Mouse (Mus musculus): ENCODE measurements around the gene Vps29. TPM values are rescaled to one million over a fixed set of nuclear protein-coding genes. Genes with fewer than 3 reads are reported as not detected.

The Vps29 gene
- polyA plus RNA-seq, 1 experiment = 58.1 TPM

DNA sequence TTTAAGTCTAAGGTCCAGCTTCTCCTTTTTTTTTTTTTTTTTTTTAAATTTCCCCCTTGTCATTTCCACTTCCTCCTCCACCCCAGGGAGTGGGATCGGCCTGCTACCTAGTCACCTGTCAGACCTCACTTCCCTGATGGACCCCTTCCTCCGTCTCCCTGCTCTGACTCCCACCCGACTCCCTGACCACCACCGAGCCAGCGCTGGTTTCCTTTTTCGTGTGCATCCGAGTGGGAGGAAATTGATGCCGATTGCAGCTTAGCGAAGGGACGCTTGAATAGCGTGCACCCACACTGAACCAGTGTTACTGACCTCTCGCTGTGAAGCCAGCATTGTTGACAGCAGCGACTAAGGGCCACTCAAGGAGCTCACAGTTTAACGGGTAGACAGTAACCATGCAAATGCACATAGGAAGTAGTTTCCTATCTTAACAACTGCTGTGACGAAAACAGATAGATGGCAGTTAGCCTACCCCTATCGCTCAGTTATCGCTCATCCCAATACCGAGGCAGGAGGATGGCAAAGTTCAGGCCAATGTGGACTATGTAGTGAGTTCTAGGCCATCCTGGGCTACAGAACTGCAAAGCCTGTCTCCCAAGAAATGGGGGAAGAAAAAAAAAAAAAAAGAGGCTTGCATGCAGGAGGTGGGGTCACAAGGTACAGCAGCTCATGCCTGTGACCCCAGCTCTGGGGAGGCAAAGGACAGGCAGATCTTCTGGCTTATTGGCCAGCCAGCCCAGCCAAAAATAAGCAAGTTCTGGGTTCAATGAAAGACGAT, 38.2 kb downstream of the Vps29 start:
- no peak for TF ChIP-seq CTCF (IDR thresholded peaks at IDR 0.05; ENCODE audit: insufficient read depth, low read length)
- TF ChIP-seq POLR2A (IDR thresholded peaks at IDR 0.05; ENCODE audit: borderline replicate concordance, extremely low read depth, low read depth, low read length) = peak; percentile 20; the same call in 1 of the 2 replicates
- Histone ChIP-seq H3K4me1 (ENCODE audit: control insufficient read depth, insufficient read depth, low read length) (peaks cover 12% of the 10 kb centered on the region), H3K4me3 (replicated peaks; ENCODE audit: extremely low read depth, low read depth, low read length) (peak overlapping the region; percentile 83)
- DNase-seq = peak; percentile 38
- WGBS = 6% methylated on average over 19 of the region's 19 CpGs

- TF ChIP-seq POLR2A (IDR thresholded peaks at IDR 0.05; ENCODE audit: borderline replicate concordance, extremely low read depth, low read depth, low read length) (no peak), CTCF (IDR thresholded peaks at IDR 0.05; ENCODE audit: insufficient read depth, low read length) (peak; percentile 81)
- H3K4me3 ChIP-seq (replicated peaks; ENCODE audit: extremely low read depth, low read depth, low read length) = no peak overlapping the region
- WGBS = 51% methylated on average over 2 of the region's 2 CpGs
- H3K4me1 ChIP-seq (ENCODE audit: control insufficient read depth, insufficient read depth, low read length) = peaks cover 19% of the 10 kb centered on the region
- peak; percentile 74 for DNase-seq
Measured at GRCm38 (mm10) chr5:122393887-122394286, 39.7 kb downstream of the Vps29 start.

- peak; percentile 40 for DNase-seq
- TF ChIP-seq POLR2A (IDR thresholded peaks at IDR 0.05; ENCODE audit: borderline replicate concordance, extremely low read depth, low read depth, low read length) (peak; percentile 21; the same call in 1 of the 2 replicates), CTCF (IDR thresholded peaks at IDR 0.05; ENCODE audit: insufficient read depth, low read length) (no peak)
- WGBS = 39% methylated on average over 10 of the region's 10 CpGs
- Histone ChIP-seq H3K4me1 (ENCODE audit: control insufficient read depth, insufficient read depth, low read length) (peaks cover 24% of the 10 kb centered on the region), H3K4me3 (replicated peaks; ENCODE audit: extremely low read depth, low read depth, low read length) (peak overlapping the region; percentile 51)
Measured at GRCm38 (mm10) chr5:122396791-122397190, 42.6 kb downstream of the Vps29 start.

GRCm38 (mm10) chr5:122397495-122397894, 43.3 kb downstream of the Vps29 start:
- 78% methylated on average over 8 of the region's 8 CpGs for WGBS
- Histone ChIP-seq H3K4me3 (replicated peaks; ENCODE audit: extremely low read depth, low read depth, low read length) (no peak overlapping the region), H3K4me1 (ENCODE audit: control insufficient read depth, insufficient read depth, low read length) (peaks cover 23% of the 10 kb centered on the region)
- TF ChIP-seq CTCF (IDR thresholded peaks at IDR 0.05; ENCODE audit: insufficient read depth, low read length) (no peak), POLR2A (IDR thresholded peaks at IDR 0.05; ENCODE audit: borderline replicate concordance, extremely low read depth, low read depth, low read length) (no peak)
- no peak for DNase-seq

- DNase-seq = no peak
- TF ChIP-seq POLR2A (IDR thresholded peaks at IDR 0.05; ENCODE audit: borderline replicate concordance, extremely low read depth, low read depth, low read length) (no peak), CTCF (IDR thresholded peaks at IDR 0.05; ENCODE audit: insufficient read depth, low read length) (no peak)
- Histone ChIP-seq H3K4me3 (replicated peaks; ENCODE audit: extremely low read depth, low read depth, low read length) (no peak overlapping the region), H3K4me1 (ENCODE audit: control insufficient read depth, insufficient read depth, low read length) (peaks cover 17% of the 10 kb centered on the region)
- WGBS = 74% methylated on average over 8 of the region's 8 CpGs
Measured at GRCm38 (mm10) chr5:122399871-122400270, 45.7 kb downstream of the Vps29 start.

GRCm38 (mm10) chr5:122400628-122401302, 46.6 kb downstream of the Vps29 start:
- Histone ChIP-seq H3K4me3 (replicated peaks; ENCODE audit: extremely low read depth, low read depth, low read length) (no peak overlapping the region), H3K4me1 (ENCODE audit: control insufficient read depth, insufficient read depth, low read length) (peaks cover 15% of the 10 kb centered on the region)
- no peak for TF ChIP-seq CTCF (IDR thresholded peaks at IDR 0.05; ENCODE audit: insufficient read depth, low read length)
- WGBS = 37% methylated on average over 18 of the region's 18 CpGs
- no peak for DNase-seq

DNA sequence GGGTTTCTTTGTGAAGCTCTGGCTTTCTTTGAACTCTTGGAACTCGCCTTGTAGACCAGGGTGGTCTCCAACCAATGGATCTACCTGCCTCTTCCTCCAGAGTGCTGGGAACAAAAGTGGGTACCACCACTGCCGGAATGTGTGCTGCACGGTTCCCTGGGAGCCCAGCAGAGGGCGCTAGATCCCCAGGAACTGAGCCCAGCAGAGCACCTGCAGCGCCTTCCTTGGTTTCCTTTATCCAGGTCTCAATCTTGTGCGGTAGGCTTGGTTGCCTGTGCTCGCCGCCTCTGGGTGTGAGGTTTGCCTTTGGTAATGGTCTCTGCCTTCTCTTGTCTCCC, 47.1 kb downstream of the Vps29 start:
- DNase-seq = peak; percentile 79

GRCm38 (mm10) chr5:122402160-122402559, 48.0 kb downstream of the Vps29 start:
- DNase-seq = no peak
- WGBS = 64% methylated on average over 13 of the region's 13 CpGs
- TF ChIP-seq POLR2A (IDR thresholded peaks at IDR 0.05; ENCODE audit: borderline replicate concordance, extremely low read depth, low read depth, low read length) (no peak), CTCF (IDR thresholded peaks at IDR 0.05; ENCODE audit: insufficient read depth, low read length) (no peak)

More for the DNA sequence above, 47.1 kb downstream of the Vps29 start:
- H3K4me3 ChIP-seq (replicated peaks; ENCODE audit: extremely low read depth, low read depth, low read length) = no peak overlapping the region
- 30% methylated on average over 8 of the region's 8 CpGs for WGBS
- TF ChIP-seq POLR2A (IDR thresholded peaks at IDR 0.05; ENCODE audit: borderline replicate concordance, extremely low read depth, low read depth, low read length) = no peak
- TF ChIP-seq CTCF (IDR thresholded peaks at IDR 0.05; ENCODE audit: insufficient read depth, low read length) = peak; percentile 89
- peaks cover 15% of the 10 kb centered on the region for H3K4me1 ChIP-seq (ENCODE audit: control insufficient read depth, insufficient read depth, low read length)

GRCm38 (mm10) chr5:122402772-122403171, 48.6 kb downstream of the Vps29 start:
- TF ChIP-seq CTCF (IDR thresholded peaks at IDR 0.05; ENCODE audit: insufficient read depth, low read length) = no peak
- no peak for TF ChIP-seq POLR2A (IDR thresholded peaks at IDR 0.05; ENCODE audit: borderline replicate concordance, extremely low read depth, low read depth, low read length)
- Histone ChIP-seq H3K4me3 (replicated peaks; ENCODE audit: extremely low read depth, low read depth, low read length) (no peak overlapping the region), H3K4me1 (ENCODE audit: control insufficient read depth, insufficient read depth, low read length) (peaks cover 9% of the 10 kb centered on the region)
- DNase-seq = no peak
- WGBS = 76% methylated on average over 5 of the region's 5 CpGs

More at GRCm38 (mm10) chr5:122402160-122402559, 48.0 kb downstream of the Vps29 start:
- peaks cover 14% of the 10 kb centered on the region for H3K4me1 ChIP-seq (ENCODE audit: control insufficient read depth, insufficient read depth, low read length)
- H3K4me3 ChIP-seq (replicated peaks; ENCODE audit: extremely low read depth, low read depth, low read length) = no peak overlapping the region

GRCm38 (mm10) chr5:122403362-122403761, 49.2 kb downstream of the Vps29 start:
- no peak for DNase-seq
- H3K4me3 ChIP-seq (replicated peaks; ENCODE audit: extremely low read depth, low read depth, low read length) = no peak overlapping the region
- 90% methylated on average over 12 of the region's 12 CpGs for WGBS
- TF ChIP-seq POLR2A (IDR thresholded peaks at IDR 0.05; ENCODE audit: borderline replicate concordance, extremely low read depth, low read depth, low read length) = no peak
- TF ChIP-seq CTCF (IDR thresholded peaks at IDR 0.05; ENCODE audit: insufficient read depth, low read length) = no peak
- H3K4me1 ChIP-seq (ENCODE audit: control insufficient read depth, insufficient read depth, low read length) = peaks cover 5% of the 10 kb centered on the region

Data from lung, adult 2 months (tissue).